Mouse (Mus musculus) retina, adult 2 months (tissue): Measurements from ENCODE around the gene Lrrc66.

ENCODE experiments used
- DNase-seq: peaks from one replicate; pipeline ENCODE4 v3.0.0-alpha.2; 2012; ENCODE audit warnings: low read depth, low spot score

Lrrc66 gene

DNA sequence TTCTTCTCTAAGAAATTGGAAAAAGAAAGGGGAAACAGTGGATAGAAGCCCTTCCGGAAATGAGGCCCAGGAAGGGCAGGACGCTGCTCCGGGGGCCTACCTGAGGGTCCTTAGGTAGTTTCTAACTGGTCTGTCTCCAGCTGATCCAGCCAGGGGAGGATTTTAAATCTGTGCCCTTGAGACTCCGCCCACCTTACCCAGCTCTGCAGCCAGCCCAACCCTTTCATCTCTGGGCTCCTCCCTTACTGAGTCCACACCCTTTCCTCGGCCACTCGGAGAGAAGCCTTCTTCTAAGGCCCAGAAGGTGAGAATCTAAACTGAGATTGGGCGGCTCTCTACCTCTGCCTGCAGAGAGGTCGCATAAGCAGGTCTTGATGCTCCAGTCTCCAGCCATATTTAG lies at the start of gene Lrrc66:
Gene Lrrc66 (minus strand): TSS at position 236 of the 400 bp plus-strand sequence.
- no peak for DNase-seq

DNA sequence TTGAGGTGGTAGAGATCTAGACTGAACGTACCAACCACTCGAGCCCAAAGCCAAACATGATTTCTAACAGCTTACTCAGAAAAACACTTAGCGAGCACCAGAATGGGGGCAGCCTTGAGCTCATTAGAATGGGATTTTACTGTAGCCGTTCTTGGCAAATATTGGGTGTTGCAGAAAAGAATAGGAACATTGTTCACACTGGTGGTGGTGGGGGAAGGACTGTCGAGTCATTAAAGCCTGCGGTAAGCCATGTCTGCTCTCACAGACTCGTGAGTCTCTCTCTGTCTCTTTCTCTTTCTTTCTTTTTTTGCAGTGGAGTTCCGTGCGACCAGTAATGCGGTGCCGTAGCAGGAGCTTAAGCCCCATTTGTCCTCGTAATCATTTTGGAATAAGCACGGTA lies 44.3 kb upstream of the Lrrc66 start:
- DNase-seq: no peak

GRCm38 (mm10) chr5:73675604-73676003 lies 43.3 kb upstream of the Lrrc66 start:
- no peak for DNase-seq

DNA sequence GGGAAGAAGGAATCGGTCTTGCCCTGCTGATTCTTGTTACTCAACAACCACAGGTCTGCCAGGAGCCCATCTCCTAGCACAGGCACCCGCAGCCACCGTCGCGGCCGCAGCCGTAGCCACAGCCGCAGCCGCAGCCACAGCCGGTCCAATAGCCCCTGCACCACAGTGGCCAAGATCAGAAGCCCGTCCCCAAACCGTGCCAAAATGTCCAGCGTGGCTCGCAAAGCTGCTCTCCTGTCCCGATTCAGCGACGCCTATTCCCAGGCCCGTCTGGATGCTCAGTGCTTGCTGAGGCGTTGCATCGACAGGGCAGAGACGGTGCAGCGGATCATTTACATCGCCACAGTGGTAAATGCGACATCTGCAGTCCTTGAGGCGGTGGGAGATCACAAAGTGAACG lies 37.1 kb upstream of the Lrrc66 start:
- DNase-seq: no peak

DNA sequence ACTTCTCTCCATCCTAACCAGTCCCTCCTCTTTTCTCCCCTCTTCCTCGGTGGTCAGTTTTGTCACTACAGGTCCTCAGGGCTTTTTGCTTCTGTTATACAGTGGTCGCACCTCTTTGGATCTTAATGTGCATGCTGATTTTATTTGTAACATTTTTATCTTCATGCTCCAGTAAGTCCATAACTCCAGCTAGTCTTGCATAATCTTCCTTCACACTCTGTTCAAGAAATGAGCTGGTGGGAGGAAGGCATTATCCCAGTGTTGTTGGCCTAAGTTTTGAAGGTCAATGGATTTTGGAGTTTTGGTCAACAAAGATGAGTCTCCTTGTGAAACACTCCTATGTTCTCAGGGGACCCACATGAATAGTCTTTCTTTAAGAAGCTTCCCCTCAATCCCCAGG lies 35.6 kb upstream of the Lrrc66 start:
- no peak for DNase-seq

DNA sequence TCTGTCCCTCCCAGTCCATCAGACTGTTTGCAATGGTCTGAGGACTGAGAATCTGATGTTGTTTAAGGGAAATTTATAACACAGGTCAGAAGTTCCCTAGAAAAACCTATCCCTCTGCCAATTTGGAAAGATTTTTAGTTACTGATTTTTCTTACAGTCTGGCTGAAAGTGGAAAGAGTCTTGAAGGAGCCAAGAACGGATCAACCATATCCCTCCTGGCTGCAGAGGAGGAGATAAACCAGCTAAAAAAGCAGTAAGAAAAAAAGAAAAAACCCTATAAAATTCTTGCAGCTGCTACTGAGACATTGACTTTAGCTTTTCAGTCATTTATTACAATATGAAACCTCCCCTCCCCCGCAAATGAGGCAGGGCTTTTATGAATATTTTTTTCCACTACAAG lies 34.4 kb upstream of the Lrrc66 start:
- DNase-seq: no peak

DNA sequence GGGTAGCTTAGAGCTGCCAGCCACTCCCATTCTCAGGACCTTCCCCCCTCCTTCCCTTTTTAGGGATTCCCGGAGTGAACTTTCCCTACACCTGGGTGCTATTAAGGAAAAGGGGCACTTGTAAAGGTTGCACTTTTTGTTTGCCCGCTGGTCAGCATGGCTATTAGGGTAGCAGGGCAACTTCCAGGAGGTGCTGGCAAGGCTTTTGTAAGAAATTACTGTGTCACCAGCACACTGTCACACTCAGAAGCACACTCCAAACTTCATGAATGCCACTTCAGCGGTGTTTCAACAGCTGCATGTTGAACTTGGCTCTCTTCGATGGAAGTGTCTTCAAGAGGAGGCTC lies 19.5 kb upstream of the Lrrc66 start:
- no peak for DNase-seq

DNA sequence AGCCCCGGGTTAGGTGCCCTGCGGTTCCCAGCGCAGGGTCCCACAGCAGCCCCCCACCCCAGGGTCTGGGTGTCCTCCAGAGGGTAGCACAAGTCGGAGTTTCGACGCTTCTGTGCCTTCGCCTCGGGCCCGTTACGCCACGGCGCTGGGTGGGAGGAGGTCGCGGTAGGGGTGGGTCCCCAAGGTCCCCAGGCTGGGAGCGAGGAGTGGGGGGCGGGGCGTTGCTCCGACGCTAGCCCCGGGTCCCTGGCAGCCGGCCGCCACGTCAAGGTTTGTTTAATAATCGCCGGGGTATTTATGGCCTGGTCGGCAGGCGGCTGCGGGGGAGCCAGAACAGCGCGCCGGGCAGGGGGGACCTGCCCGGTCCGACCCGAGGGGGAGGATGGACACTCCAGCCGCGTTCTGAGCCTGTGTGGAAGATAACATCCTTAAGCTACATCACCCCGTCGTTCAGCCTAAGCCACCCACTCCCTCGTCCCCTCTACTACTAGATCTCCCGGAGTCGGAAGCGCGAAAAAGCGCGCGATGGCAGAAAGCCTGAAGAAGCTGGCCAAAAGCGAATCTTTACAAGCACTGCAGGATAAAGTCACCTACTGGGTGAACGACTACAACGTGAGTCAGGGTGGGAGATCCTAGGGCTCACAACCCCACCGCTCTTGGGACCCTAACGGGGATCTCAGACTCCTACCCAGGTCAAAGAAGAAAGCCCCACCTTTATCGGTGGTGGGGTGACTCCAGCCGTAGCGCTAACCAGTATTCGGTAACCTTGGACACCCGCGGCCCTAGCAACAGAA lies 18.9 kb upstream of the Lrrc66 start, which contains the start of gene Spata18:
Gene Spata18 (plus strand): TSS at position 319 of the 794 bp plus-strand sequence.
- DNase-seq: no peak

DNA sequence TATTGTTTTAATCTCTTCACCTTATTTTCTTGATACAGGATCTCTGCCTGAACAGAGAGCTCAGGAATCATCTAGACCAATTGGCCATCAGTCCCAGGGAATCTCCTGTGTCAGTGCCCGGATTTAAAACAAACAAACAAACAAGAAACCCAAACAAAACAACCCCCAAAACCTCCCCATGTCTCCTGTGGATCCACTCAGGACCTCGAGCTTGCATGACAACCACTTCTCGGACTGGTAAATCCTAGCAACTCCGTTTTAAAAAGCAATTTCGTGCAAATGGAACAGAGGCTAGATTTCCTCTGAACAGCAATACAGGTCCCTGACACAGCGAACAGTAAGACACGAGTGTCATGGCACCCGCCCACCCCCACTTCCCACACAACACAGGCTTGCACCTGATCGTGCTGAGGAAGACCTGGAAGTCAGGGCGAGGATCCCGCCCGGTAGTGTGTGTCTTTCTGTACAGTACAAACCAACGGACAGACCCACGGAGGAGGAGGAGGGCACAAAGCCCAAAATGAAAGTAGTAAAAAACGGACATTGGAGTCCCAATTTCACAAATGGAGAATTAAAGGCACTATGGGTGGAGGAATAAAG lies 18.1 kb upstream of the Lrrc66 start:
- DNase-seq: no peak

GRCm38 (mm10) chr5:73647261-73647900 lies 15.1 kb upstream of the Lrrc66 start, which contains the start of gene Sgcb:
TSS of gene Sgcb (minus strand) at chr5:73647790.
- peak; percentile 69 for DNase-seq

DNA sequence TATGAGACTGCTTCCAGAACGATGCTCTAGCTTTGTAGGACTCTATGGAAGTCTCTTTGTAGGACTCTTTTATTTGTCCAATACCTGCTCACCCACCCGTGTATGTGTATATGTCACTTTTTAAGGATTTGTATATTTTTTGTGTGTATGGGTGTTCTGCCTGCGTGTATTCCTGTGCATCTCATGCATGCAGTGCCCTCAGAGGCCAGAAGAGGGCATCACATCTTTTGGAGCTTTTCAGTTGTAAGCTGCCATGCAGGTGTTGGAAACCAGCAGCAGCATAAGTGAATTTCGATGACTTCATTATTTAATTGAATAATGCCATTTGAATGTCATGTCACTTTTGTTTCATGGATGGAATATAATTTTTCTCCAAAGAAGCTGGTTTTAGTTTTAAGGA lies 9.8 kb upstream of the Lrrc66 start:
- DNase-seq: no peak

- no peak for DNase-seq
These were observed 8.7 kb upstream of the Lrrc66 start for GRCm38 (mm10) chr5:73641058-73641457.

DNA sequence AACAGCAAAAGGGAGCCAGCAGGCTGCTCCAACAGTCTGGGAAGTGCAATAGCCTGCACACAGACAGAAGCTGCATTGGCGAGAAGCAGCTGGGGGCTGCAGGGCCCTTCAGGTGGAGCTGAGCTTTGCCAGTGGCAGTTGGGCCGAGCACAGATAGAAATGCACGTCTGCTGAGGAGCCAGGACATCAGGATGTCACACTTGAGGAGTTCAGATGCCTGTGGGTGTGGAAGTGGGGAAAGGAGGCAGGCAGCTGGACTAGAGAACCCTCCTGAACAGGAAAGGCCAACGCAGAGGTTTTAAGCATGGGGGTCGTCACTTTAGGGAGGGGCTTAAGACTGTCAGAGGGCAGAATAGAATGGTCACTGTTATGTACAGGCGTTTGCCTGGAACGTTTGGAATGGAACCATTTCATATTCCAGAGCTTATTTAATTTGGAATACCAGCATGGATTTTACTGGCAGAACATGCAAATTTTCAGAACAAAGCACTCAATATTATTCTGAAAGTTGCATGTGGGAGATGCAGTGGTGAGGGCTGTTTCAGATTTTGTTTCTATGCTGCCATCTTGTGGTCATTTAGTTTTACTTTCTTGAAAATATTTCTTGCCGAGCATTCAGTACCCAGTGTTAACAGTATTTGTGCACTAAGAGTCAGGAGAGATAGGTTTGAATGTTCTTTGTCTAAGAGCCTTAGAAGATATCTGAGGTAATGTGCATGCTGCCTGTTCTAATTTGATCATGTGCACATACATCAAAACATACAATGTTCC lies 5.2 kb upstream of the Lrrc66 start:
- peak; percentile 30 for DNase-seq

- DNase-seq: peak; percentile 42
These were observed 815 bp upstream of the Lrrc66 start for GRCm38 (mm10) chr5:73633141-73633540.

DNA sequence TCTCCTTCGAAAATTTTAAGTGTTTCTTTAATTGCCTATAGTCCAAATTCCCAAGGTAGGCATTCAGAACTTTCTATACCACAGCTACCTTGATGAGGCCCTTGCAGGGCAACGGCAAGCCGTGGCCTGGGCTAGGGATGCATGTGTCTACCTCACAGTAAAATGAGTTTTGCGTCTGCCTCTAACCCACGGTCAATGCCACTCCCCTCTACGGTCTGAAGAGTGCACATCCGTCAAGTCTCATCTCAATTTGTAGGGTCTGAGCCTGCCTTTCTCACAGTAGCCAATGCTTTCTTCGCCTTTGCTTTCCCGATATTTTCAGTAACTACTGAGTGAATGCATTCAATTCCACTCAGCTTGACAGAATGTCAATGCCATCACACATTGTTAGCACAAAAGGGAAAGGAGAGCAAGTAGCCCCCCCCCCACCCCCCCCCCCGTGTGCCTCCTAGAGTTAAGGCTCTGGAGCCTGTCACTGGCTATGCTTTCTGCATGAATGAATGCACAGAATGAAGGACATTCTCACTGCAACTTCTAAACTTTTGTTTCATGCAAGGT lies 1.2 kb downstream of the Lrrc66 start:
- DNase-seq: no peak

DNA sequence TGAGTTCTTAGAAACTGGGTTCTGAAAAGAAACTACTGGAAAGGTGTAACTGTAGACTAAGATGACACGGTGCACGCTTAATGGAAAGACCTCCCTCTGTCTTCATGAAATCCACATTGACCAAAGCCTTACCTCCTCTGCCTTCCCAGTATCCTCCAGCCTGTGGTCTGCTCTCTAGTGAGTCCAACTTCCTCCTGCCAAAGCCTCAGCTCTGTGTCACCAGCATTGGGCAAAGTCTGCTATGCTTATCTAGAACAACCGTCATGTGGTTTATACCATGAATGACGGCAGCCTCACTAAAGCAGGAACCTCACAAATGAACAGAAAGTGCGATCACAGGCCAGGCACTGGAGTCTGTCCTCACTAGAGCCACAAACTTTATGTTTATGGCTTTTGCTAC lies 2.2 kb downstream of the Lrrc66 start:
- no peak for DNase-seq

- DNase-seq: no peak
These were observed 4.3 kb downstream of the Lrrc66 start for GRCm38 (mm10) chr5:73627991-73628390.

DNA sequence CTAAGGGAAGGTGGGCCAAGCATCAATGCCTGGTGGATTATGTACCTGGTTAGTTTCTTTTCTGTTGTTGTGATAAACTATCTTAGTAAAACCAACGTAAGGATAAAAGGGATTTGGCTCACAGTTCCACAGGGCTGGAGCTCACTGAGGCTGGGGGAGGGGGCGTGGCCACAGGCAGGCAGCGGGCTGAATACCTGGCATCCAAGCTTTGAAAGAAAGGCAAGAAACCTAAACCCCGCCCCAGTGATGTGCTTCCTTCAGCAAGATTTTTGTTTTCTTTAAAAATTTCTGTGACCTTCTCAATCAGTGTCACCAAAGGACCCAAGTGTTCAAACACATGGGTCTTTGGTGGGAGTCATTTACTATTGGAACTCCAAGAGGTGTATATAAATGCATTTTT lies 4.8 kb downstream of the Lrrc66 start:
- DNase-seq: no peak

DNA sequence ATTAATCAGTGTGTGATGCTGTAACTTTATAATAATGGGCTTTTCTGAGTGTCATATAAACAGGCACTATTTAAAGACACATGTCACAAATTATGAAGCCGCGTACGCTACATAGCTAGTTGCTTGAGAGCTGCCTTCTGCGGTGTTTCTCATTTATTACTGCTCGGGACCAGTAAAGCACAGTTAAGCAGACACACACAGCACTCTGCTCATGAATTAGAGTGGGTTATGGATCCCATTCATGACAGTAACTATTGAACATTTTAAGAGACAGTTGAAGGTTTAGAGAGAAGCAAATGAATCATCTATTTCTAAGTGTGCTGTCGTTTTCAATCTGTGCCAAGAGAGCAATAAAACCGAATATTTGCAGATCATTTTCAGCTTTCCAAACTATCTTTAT lies 5.5 kb downstream of the Lrrc66 start:
- DNase-seq: no peak

DNA sequence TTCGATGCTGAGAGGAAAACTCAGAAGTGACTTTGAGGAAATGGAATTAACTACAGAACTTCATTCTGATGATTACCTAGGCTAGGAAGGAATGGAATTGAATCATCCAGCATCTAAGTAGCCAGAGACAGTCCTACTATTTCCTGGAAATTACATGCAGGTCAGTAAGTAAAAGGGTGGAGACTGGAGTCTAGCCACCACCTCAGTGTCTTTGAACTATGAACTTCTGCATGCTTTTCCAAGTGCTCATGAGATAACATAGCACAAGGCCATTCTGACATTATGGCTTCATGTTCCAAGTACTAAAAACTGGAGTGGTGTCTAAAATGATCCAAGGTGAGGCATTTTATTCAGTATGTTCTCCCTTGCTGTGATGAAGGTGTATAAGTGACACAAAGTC lies 6.8 kb downstream of the Lrrc66 start:
- DNase-seq: no peak

- DNase-seq: no peak
These were observed 13.4 kb downstream of the Lrrc66 start for GRCm38 (mm10) chr5:73618969-73619368.

- no peak for DNase-seq
These were observed 17.1 kb downstream of the Lrrc66 start for GRCm38 (mm10) chr5:73615211-73615610.
